Mouse (Mus musculus): ENCODE measurements around the gene Hs3st3a1. TPM values are rescaled to one million over a fixed set of nuclear protein-coding genes. Genes with fewer than 3 reads are reported as not detected.

The Hs3st3a1 gene
- total RNA-seq, 1 experiment from 2014 or later: 0.56 TPM

DNA sequence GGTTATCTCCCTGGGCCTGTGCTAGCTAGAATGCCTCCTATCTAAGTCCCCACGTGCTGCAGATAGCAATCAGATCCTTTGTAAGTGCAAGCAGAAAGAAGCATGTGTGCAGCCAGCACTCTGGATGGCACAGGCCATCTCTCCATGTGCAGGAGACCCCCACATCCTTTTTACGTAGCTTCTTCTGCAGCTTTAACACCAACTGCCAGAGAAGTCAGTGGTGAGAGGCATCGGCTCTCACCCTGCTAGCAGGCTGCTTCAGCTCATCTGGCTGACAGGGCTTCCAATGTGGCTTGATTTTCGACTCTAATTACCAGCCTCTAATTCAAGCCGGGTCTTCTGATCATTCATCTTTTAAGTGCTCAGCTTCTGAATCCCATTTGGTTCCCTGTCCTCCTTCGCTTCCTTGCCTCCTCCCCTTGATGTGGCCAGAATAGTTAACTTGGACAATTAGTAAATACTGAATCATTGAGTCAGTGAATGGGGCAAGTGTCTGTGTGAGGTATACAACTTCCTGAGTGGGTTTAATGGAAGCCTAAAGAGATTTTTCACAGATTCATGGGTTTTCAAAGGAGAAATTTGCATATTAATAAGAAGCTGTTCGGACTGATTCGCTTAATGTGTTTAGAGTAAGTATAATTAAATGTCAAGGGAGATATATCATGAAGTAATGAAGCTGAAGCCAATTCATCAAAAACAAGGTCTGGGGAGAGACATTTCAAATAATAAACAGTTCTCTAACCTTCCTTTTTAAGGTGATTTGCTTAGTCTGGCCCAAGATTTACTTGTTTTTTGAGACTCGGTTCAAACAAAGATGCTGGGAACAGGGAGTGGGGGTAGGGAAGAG is 54.7 kb downstream of the Hs3st3a1 start:
- no peak for DNase-seq

DNA sequence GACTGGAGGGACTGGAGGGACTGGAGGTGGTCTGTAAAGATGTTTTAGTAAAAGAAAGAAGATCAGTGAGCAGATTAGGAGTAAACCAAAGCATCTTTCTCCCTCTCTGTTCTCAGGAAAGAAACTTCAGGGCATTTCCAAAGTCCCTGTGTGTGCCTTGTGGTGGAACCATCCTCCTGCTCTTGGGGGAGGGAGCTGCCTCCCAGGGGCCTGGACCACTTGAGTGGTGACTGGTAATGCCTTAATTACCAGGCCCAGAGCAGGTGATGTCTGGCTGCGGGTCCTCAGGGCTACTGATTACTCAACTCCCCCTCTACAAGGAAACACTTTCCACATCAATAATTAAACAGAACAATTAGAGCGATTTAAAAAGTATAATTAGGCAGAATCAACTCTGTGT is 59.3 kb downstream of the Hs3st3a1 start:
- DNase-seq: no peak

DNA sequence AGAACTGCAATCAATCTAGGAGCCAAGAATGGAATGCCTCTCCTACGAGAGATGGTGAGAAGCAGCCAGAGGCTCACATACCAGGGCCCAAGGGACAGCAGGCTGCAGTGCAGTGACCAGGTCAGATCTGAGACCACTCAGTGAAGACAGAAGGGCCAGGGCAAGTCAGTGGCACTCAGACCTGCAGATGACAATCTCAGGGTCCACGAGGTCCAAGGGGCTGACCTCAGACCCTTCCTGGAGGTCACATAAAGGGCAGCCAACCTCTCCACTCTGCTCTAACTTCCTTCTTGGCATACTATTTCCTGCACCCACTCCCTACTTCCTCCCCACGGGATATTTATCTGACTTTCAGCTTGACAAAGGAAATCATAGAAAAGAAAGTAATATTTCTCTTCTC is 60.8 kb downstream of the Hs3st3a1 start:
- no peak for DNase-seq

DNA sequence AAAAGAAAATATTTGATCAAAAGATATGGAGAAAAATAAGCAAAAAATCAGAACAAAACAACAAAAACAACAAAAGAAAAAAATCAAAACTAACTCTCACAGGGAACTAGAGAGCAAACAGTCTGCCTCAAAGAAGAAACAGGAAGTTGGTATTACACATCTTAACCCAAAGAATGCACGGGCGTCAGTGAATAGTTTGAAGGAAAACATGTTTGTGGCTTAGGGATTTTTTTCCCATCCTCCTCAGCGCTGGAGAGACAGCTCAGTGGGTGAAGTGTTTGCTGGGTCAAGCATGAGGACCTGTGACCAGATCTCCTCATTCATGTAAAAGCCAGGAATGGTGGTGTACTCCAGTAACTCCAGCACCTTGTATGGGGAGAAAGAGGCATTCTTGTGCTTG is 61.5 kb downstream of the Hs3st3a1 start:
- DNase-seq: no peak

DNA sequence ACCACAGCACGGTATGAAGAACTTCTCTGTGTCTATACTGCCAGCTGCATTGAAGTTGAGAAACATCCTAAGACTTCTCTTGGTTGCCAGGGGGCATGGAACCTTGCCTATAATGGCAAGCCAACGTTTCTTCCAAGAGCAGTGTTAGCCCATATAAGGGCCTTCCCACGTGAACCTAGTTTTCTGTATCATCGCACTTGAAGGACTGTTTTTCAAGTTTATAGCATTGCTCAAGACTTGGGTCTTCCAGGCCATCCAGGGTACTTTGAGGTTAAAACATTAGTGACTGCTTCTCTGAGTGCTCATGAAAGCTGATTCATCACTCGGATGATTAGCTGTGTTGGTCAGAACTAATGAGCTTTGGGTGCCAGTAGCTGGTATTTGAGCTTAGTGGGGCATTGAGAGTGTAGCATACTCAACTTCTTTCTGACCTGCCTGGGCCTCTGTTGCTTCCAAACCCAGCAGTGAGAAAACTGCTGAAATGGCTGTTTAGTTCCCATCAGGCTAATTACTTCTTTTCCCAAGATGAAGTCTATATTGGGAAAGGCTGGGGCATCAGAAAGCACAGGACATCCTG is 65.5 kb downstream of the Hs3st3a1 start:
- DNase-seq: no peak

DNA sequence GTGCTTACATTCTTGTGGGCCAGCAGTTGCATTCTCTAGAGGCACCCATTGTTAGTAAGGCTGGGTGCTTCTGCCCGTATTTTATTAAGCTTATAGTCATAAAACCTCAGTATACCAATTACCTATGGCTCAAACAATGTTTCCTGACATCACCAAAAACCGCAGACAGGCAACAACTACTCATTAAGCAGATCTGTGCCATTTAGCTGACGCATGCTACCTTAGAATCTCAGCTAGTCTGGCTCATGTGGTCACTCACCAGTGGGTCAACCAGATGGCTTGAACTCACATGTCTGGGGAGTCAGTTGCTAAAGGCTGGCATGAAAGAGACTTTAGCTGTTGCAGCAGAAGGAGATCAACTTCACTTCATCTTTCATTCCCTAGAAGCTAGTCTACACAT is 67.9 kb downstream of the Hs3st3a1 start:
- DNase-seq: no peak

DNA sequence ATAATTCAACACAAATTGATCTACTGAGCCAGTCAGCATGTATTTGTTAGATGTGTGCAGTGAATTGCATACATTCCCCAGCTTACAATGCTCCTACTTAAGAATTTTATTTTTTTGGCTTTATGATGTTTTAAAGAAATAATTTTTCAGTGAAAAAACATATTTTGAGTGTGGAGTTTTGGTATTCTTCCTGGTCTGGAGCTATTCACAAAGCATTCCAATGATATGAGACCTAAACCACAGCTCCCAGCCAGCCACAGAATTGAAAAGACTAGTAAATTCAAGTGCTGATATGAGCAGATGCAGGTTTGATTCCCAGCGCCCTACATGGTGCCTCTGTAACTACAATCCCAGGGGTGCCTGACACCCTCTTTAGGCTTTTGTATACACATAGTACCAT is 70.8 kb downstream of the Hs3st3a1 start:
- DNase-seq: no peak

DNA sequence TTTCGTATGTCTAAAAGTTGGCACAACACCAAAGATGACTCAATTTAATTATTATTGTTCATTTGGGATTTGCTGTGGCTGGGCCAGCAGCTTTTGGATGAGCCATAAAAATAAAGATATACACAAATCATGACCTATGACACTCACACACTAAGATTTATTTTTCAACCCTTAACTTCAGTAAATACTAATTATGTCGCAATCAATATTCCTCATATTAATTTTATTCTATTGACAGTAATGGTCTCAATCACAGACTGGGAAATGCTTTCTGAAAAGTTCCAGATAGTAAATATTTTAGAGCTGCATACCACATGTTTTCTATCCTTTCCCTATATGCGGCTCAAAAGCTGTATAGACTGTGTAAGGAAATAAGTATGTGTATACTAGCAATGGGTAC is 71.9 kb downstream of the Hs3st3a1 start:
- no peak for DNase-seq

DNA sequence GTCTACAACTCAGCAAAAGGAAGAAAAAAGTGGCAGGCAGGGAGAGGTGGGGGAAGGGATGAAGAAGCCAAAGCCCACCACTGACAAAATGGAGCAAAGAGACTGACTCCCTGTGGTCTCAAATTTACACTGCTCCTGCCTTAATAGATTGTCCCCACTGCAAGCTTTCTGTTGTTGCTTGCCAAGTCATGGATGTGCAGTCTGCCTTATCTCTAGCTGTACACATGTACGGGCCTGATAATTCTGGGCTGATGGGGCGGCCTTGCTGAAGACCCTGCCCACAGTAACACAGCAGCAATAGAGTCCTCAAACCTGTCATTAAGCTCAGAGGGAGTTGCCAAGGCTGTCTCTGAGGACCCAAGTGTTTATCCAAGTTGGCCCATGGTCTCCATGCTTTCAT is 74.0 kb downstream of the Hs3st3a1 start:
- no peak for DNase-seq

DNA sequence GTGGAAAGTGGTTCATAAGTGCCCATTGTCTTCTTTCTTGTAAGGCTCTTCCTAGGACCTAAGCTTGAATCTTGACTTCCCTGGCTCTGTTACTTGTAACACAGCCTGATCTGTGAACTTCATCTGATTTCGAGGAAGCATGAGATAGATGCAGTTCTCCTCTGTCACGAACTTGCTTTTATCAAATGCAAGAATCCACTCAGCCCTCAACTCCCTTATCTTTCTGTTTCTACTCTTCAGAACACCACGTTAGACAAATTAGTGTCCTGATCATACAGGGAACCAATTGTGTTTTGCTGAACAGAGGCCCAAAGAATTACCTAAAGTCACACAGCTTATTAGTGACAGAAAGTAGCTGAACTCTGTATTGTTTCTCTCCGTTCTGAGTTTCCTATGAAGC is 77.2 kb downstream of the Hs3st3a1 start:
- DNase-seq: no peak

DNA sequence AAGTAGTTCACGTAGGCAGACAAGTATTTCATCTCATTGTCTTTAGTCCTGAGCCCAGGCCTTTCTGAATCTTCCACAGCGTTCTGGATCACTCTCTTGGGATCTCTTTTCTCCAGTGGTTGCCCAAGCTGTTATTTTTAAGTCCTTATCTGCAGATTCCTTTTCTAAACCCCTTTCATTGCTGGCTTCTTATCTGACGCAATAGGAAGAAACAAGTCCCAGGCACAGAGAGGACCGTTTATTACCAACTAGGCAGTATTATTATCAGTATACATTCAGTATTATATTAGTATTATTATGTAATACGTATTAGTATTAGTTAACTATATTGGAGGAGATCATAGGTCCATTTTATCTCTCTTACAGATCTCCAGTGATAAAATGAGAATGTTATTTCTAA is 78.3 kb downstream of the Hs3st3a1 start:
- DNase-seq: no peak

DNA sequence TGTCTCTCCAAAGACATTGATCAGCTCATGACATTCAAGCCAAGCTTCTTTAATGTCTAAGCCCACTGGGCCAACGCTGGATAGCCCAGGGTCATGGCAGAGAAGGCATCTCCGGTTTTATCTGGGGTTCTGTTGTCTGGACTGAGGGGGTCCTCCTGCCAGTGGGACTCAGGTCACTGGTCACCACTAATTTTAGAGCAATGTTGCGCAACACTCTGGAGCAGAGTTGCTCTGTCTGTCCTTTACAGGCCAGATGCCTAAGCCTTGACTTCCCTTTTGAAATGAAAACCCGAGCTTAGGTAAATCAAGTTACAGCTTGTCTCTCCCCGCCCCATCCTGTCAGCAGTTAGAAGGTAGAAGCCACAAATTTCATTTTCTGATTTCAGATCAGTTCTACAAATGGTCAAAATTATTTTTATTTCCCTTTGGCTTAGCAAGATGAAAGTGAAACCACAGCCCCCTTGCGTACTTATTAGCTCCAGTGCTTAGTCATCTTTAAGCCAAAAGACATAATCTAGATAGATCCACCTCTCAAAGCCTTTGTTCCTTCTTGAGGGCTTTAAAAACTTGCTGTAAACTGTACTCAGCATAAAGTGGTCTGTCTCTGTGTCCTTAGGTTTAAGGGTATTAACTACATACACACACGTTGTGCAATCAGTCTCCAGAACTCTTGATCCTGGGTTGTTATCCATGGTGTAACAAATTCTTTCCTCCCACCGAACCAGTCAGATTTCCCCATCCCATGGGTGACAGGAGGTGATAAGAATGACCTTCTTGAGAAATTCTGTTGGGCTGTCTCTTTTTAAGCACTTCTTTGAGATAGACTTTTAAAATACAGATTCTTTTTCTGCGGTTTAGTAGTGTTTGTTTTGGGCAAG is 81.8 kb downstream of the Hs3st3a1 start:
- DNase-seq: no peak

DNA sequence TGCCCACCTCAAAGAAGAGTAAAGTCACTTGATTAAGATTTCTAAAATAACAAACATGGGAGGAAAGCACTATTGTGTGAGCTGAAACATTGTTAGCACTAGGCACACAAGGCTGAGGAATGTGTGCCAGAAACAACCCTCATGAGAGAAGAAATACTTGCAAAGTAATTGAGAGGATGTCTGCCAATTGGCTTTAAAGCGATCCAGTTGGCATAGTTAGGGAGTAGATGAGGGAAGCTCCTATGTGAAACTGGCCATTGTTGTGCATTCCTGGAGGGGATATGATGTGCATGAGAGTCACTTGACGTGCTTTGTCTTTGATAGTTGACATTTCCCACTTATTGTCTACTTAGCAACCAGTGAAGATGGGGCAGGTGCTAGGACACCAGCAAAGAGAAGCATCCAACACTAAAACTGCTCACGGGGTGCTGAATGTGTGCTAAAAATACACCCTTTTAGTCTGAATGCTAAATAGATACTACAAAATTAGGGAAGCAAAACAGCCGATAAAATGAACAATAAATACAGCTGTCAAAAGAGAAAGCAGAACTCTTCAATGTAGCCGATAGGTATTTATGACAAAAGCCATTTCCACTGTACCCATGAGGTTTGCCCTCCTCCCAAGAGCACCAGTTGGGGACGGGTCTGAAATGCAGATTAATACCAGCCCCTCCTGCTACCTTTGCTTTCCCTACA is 83.2 kb downstream of the Hs3st3a1 start:
- DNase-seq: peak; percentile 29

DNA sequence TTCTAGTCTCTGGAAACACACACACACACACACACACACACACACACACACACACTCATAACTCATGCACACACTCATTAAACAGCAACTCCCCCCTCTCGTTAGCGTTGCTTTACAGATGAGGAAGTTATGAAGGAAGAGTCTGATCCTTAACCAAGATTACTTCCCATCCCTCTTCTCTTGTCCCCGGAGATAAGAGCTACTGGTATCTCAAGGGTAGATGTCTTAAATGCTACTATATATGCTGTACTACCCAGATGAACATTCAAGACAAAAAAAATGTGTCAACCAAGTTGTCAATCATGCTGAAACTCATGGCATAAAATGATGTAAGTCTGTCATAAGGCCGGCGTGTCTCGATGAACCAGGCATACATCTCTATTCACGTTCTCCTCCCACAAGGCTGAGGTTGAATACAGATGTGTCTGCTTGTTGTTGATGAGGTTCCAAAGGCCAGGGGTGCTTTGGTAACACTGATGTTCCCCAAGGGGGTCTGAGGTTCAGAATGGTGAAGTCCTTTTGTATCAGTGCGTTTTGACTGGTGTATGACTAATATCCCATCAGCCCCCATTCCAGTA is 89.0 kb downstream of the Hs3st3a1 start:
- DNase-seq: no peak

DNA sequence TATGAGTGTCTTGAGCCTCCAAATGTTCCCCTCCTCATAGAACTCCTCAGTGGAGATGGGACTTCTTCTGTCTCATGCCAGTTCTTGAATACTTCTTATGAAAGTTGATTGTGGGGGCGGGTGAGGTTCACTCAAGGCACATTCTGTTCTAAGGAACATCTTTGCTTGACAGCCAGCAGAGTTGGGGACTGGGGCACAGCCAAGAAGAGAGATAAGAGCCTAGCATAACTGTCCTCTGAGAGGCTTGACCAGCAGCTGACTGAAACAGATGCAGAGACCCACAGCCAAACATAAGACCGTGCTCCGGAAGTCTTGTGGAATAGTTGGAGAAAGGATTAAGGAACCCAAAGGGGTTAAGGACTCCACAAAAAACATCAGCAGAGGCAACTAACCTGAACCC is 102.1 kb downstream of the Hs3st3a1 start:
- no peak for DNase-seq

DNA sequence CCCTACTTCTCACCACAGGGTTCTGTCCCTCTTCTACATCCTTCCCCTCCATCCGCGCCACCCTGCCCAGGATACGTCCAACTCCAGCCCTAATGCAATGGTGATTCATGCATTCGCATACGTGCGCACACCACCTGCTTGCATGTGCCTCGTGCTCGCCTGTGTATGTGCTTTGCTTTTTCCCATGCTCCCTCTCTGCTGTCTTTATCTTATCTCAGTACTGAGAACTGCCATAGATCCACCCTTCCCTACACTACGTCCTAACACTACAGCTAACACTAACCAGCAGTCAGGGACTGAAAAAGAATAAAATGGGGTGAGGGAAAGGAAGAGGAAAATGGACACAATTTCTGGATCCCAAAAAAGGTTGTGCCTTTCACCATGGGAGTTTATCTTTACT is 106.7 kb downstream of the Hs3st3a1 start:
- DNase-seq: no peak

DNA sequence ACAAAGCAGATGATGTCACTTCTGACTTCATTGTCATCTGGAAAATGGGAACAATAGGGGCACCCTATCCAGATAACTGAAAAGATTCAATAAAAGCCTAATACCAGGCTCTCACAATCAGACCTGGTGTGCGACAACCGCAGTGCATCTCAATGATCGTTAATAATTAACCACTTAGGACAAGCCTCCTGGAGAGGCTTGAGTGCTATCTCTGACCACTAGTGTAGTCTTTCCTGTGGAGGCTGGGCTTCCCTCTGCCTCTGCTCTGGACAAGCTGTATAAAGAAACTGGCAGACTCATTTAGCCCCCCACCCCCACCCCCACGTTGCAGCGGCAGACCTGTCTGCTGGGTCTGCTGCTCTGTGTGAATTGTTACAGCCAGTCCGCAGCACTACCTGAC is 107.2 kb downstream of the Hs3st3a1 start:
- DNase-seq: no peak

DNA sequence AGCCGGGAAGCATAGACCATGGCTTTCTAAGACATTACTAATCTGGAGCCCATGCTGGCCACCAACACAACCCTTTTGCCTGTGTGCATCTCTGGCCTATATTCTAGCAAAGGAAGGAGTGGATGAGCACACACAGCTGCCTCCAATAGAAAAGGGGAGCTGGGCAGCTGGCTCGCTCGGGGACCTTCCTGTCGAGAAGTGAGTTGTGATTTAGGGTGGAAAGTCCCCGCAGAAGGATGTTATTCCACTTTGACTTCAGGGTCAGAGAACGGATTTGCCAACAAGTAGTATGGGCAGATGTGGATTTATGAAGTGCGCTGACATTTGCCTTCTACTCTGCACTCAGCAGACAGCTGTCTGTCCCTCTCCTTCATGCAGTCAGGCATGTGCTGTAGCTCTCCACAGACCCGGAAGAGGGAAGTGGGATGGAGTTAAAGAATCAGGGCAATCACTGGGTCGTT is 108.1 kb downstream of the Hs3st3a1 start:
- no peak for DNase-seq

DNA sequence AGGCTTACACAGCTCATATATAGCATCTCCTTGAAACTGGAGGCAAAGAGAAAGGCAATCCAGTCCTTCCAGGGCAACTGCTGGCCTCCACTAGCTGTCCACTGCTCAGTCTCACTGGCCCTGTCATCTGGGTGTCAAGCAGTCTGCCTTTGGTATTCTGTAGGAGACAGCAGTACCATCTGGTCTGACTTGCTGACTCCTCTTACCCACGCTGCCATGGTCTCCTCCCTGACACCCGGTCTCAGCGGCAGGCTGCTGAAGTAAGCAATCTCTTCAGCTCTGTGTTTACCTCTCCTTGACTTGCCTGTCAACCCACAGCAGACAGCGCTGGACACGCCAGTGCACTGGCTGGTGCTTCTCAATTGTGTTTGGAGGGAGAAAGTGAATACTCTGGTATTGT is 109.1 kb downstream of the Hs3st3a1 start:
- no peak for DNase-seq

DNA sequence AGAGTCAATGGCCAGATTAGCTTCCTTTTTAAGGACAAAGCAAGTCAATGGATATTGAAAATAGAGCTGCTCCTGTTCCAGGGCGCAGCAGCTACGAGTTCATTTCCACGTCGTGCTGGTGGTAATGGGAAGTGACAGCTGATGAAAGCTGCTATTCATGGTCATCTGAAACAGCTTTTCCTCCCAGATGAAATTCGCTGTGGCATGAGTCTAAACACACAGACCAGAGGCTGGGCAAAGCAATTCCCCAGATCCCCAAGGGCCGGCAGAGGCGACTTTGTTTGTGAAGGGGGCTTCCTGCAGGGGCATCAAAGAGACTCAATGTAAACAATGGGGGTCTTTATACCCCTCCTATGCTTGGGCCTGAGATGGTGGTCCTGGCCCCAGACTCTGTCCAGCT is 114.2 kb downstream of the Hs3st3a1 start:
- no peak for DNase-seq

DNA sequence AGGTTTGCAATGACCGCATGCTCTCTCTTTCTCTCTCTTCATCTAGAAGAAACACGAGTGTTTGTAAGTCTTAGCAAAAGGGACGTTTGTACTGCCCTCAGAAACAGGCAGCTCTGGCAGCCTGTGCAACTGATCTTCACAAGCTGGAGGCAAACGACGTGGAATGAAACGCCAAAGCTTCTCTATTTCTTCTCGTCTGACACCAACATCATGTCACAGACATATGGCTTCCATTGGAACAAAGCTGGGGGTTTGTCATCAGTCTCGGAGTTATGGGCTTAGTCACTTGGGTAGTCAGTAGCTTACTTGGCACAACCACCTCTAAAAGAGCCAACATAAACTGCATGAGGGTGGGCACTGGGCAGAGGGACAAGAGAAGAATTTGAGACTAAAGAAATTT is 114.8 kb downstream of the Hs3st3a1 start:
- DNase-seq: no peak

DNA sequence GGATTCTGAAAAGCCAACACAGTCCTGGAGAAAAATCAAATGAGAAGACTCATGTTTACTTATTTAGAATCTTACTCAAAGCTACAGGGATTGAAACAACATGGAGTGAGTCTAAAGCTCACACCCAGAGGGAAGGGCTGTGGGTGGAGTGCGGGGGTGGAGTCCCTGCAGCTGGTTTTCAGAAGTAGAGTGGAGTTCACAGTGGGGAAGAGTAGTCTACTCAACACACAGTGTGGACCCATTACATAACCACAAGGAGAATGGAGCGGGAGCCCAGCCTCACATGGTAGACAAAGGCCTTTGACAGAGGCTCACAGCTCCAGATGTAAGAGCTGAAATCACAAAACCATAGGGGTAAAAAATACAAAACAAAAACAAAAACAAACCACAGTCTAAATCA is 123.2 kb downstream of the Hs3st3a1 start:
- no peak for DNase-seq
